8 mouse cellular contexts compared by ENCODE assay signal in genomic region chr2:163592084-163592483, GRCm38 (mm10). TPM values are rescaled to one million over a fixed set of nuclear protein-coding genes. Genes with fewer than 3 reads are reported as not detected.
A peak's percentile ranks its signal among the peaks of the same experiment; 100 is the strongest.
DNase-seq lines count a peak whose midpoint lies in the region; ATAC-seq lines count a peak whose summit lies in the region.

No protein-coding gene starts in this region.

- ATAC-seq in CD4-positive, CD25-positive, alpha-beta regulatory T cell, adult 4 months = no peak

- peak; percentile 52 for DNase-seq in CD4-positive, CD25-positive, alpha-beta regulatory T cell, adult 2 months (ENCODE audit: low read depth, low spot score)
- DNase-seq in kidney, adult 9 months = peak; percentile 56
- no peak for DNase-seq in kidney, adult 11 months
- DNase-seq in A20 (ENCODE audit: low read depth, low spot score) = peak; percentile 57
- DNase-seq in kidney, postnatal 4 days = peak; percentile 62 to 68
- DNase-seq in Muller cell, postnatal 12 days (ENCODE audit: inconsistent ontology term) = no peak
- no peak for DNase-seq in urinary bladder, adult 2 months (ENCODE audit: low spot score)

RNA-seq across cellular contexts. Expression of gene Ttpal, which starts 10.0 kb away (rescaled TPM):
- polyA plus RNA-seq in CD4-positive, CD25-positive, alpha-beta regulatory T cell, adult 4 months (2017; shearing (Covaris generic)) = 10 to 100 TPM; 43.3 to 74.1 TPM
- polyA plus RNA-seq in urinary bladder, adult 2 months (2012; rRNA removed) = 22.0 and 22.9 TPM in 2 replicates

RNA-seq across cellular contexts. Expression of gene Serinc3, which starts 52.8 kb away (rescaled TPM):
- 100 to 1,000 TPM; 131 to 203 TPM for polyA plus RNA-seq in CD4-positive, CD25-positive, alpha-beta regulatory T cell, adult 4 months (2017; shearing (Covaris generic))
- polyA plus RNA-seq in urinary bladder, adult 2 months (2012; rRNA removed) = 321 and 344 TPM in 2 replicates

Comparison
In these comparisons a context has a peak if more than half of its experiments do, and no peak if none do; other contexts are left out.
1. DNase-seq: peak in CD4-positive, CD25-positive, alpha-beta regulatory T cell, adult 2 months (single experiment), kidney, adult 9 months (single experiment), A20 (single experiment) and kidney, postnatal 4 days (2 of 2); none in kidney, adult 11 months (single experiment), Muller cell, postnatal 12 days (single experiment) and urinary bladder, adult 2 months (single experiment).